Mouse (Mus musculus) myocyte (in vitro differentiated cells): ENCODE data around the gene Tmprss9.

Experiments
- CEBPB ChIP-seq: IDR thresholded peaks from 2 replicates; pipeline ENCODE4 v1.6.1; 2011; ENCODE audit warnings: mild to moderate bottlenecking, moderate library complexity; ENCODE audit not compliant: poor library complexity, insufficient read depth, severe bottlenecking
- E2F4 ChIP-seq: IDR thresholded peaks from one replicate; pipeline ENCODE4 v1.6.1; 2011; ENCODE audit warnings: mild to moderate bottlenecking, control low read depth, moderate library complexity; ENCODE audit not compliant: insufficient read depth
- MAX ChIP-seq: IDR thresholded peaks from one replicate; pipeline ENCODE4 v1.6.1; 2011; ENCODE audit warnings: low read depth, mild to moderate bottlenecking, control low read depth
- MYOD1 ChIP-seq, 3 experiments: IDR thresholded peaks; one replicate each; pipeline ENCODE4 v1.6.1; 2011; ENCODE audit warnings: control low read depth in 2 of 3, low read depth in 2 of 3, mild to moderate bottlenecking in 2 of 3, moderate library complexity in 1 of 3; ENCODE audit not compliant: insufficient read length in 2 of 3, control insufficient read depth in 1 of 3
- POLR2A ChIP-seq: IDR thresholded peaks from one replicate; pipeline ENCODE4 v1.6.1; 2011; ENCODE audit warnings: low read depth, mild to moderate bottlenecking, control low read depth, moderate library complexity; ENCODE audit not compliant: insufficient read length
- POLR2AphosphoS2 ChIP-seq: IDR thresholded peaks from one replicate; pipeline ENCODE4 v1.6.1; 2011; ENCODE audit warnings: low read depth, control low read depth; ENCODE audit not compliant: insufficient read length
- TCF12 ChIP-seq: IDR thresholded peaks from one replicate; pipeline ENCODE4 v1.6.1; 2011; ENCODE audit warnings: mild to moderate bottlenecking, control low read depth; ENCODE audit not compliant: poor library complexity, insufficient read depth, severe bottlenecking
- TCF3 ChIP-seq: IDR thresholded peaks from one replicate; pipeline ENCODE4 v1.6.1; 2011; ENCODE audit warnings: low read depth, control low read depth; ENCODE audit not compliant: insufficient read length

GRCm38 (mm10) chr10:80887181-80887580 is 15.5 kb downstream of the Tmprss9 start:
- TF ChIP-seq POLR2AphosphoS2 (no peak), MAX (no peak), POLR2A (no peak), MYOD1 (IDR thresholded peaks at IDR 0.05; ENCODE audit: control insufficient read depth in 1 of 3, insufficient read length in 2 of 3, low read depth in 2 of 3) (peak in 1 of 3 experiments; percentile 35), TCF12 (no peak), E2F4 (no peak), TCF3 (no peak), CEBPB (no peak)
